In the genomic region with DNA sequence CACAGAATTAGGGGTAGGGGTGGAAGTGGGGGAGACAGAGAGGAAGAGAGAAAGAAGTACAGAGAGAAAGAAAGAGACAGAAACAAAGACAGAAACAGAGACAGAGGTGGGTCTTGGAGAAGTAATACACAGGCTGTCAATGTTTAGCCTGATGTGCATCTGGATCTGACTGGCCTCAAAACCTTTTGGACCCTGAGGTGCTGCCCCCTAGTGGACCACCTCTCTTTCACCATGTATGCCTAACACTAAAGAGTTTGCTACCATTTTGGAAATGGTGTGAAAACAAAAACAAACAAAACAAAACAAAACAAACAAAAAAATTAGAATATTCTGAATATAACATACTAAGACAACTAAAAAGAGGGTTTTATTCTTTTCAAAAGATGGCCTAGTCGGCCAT, we compare ENCODE assay signal across 11 mouse cellular contexts.
DNase-seq lines count a peak whose midpoint lies in the region; ATAC-seq and TF ChIP-seq lines count a peak whose summit lies in the region.
"Had no signal": no experiment of that assay in that cellular context is flagged by ENCODE, and none has a peak within 500 bp of the region (broad histone marks: within the 10 kb centered on the region; RNA-seq: fewer than 3 reads in every experiment).

No protein-coding gene starts in this region.

- no peaks in the 10 kb centered on the region for H3K9me3 ChIP-seq in liver, embryonic 12.5 days (replicated peaks)
- no peaks in the 10 kb centered on the region for H3K9me3 ChIP-seq in midbrain, postnatal 0 days (ENCODE audit: low read length)
- H3K9me3 ChIP-seq: liver, embryonic 13.5 days; midbrain, embryonic 12.5 days had no signal

- H3K36me3 ChIP-seq in liver, embryonic 12.5 days, result no peaks in the 10 kb centered on the region
- H3K36me3 ChIP-seq in midbrain, postnatal 0 days (ENCODE audit: insufficient read depth, low read length), result no peaks in the 10 kb centered on the region
- H3K36me3 ChIP-seq: liver, embryonic 13.5 days; midbrain, embryonic 12.5 days had no signal

- H3K9ac ChIP-seq in liver, embryonic 12.5 days, result no peak overlapping the region
- H3K9ac ChIP-seq in midbrain, postnatal 0 days (replicated peaks; ENCODE audit: low read length, poor library complexity, severe bottlenecking), result no peak overlapping the region
- H3K9ac ChIP-seq: liver, embryonic 13.5 days; midbrain, embryonic 12.5 days had no signal

- CTCF ChIA-PET in Patski (lab: Charles Lee), result no interaction called here

- DNase-seq in cerebellum, postnatal 14 days, result peak; percentile 6 to 15
- DNase-seq in cerebellum, postnatal 4 days (ENCODE audit: low spot score in 2 of 2), result no peak
- DNase-seq in liver (peak; percentile 5), Patski (ENCODE audit: low read depth, low spot score) (no peak)
- no peak for DNase-seq in midbrain, postnatal 0 days (ENCODE audit: low spot score)
- DNase-seq in gastrocnemius, postnatal 4 days (ENCODE audit: low spot score in 2 of 2), result no peak
- no peak for DNase-seq in ovary, postnatal 14 days (ENCODE audit: low spot score)
- DNase-seq: liver, embryonic 13.5 days had no signal

- POLR2A ChIA-PET in Patski (lab: Charles Lee), result no interaction called here

- WGBS in liver, embryonic 12.5 days (ENCODE audit: insufficient replicate concordance), result 46% methylated on average over 1 of the region's 1 CpGs
- WGBS in midbrain, postnatal 0 days, result 100% methylated on average over 1 of the region's 1 CpGs

- H3K4me1 ChIP-seq in liver, embryonic 12.5 days, result no peaks in the 10 kb centered on the region
- no peaks in the 10 kb centered on the region for H3K4me1 ChIP-seq in midbrain, postnatal 0 days (ENCODE audit: insufficient read depth, low read length)
- H3K4me1 ChIP-seq: liver, embryonic 13.5 days; midbrain, embryonic 12.5 days had no signal

- no peak overlapping the region for H3K4me2 ChIP-seq in liver, embryonic 12.5 days
- no peak overlapping the region for H3K4me2 ChIP-seq in midbrain, postnatal 0 days (ENCODE audit: low read depth, low read length, poor library complexity, severe bottlenecking)
- H3K4me2 ChIP-seq: liver, embryonic 13.5 days; midbrain, embryonic 12.5 days had no signal

- in situ Hi-C loops in Patski (cut with MboI; ENCODE audit: low pct_unique_long_range_greater_than_20kb), result no loop called here

- peak; percentile 43 for TF ChIP-seq CTCF in Patski (IDR thresholded peaks at IDR 0.05)
- TF ChIP-seq CTCF in midbrain, postnatal 0 days (IDR thresholded peaks at IDR 0.05), result peak; percentile 43

- no peak overlapping the region for H3K27ac ChIP-seq in liver, embryonic 12.5 days
- no peak overlapping the region for H3K27ac ChIP-seq in midbrain, postnatal 0 days (ENCODE audit: low read depth, low read length)
- H3K27ac ChIP-seq: liver, embryonic 13.5 days; midbrain, embryonic 12.5 days had no signal

- no peaks in the 10 kb centered on the region for H3K27me3 ChIP-seq in liver, embryonic 12.5 days (replicated peaks)
- peaks cover under 1% of the 10 kb centered on the region for H3K27me3 ChIP-seq in Patski
- no peaks in the 10 kb centered on the region for H3K27me3 ChIP-seq in midbrain, postnatal 0 days (ENCODE audit: insufficient read depth, low read length)
- H3K27me3 ChIP-seq: liver, embryonic 13.5 days; midbrain, embryonic 12.5 days had no signal

- no peak for ATAC-seq in liver, embryonic 12.5 days
- ATAC-seq in Patski, result no peak
- ATAC-seq in midbrain, postnatal 0 days (ENCODE audit: low FRiP score), result no peak
- ATAC-seq: forebrain, embryonic 14.5 days had no signal

- no peak overlapping the region for H3K4me3 ChIP-seq in liver, embryonic 12.5 days
- H3K4me3 ChIP-seq in midbrain, postnatal 0 days (ENCODE audit: low read depth, low read length), result no peak overlapping the region
- H3K4me3 ChIP-seq: liver, embryonic 13.5 days; midbrain, embryonic 12.5 days had no signal

Comparison
In these comparisons a context has a peak if more than half of its experiments do, and no peak if none do; other contexts are left out.
1. DNase-seq: peak in cerebellum, postnatal 14 days (2 of 2) and liver (single experiment); none in cerebellum, postnatal 4 days (0 of 2), Patski (single experiment), midbrain, postnatal 0 days (single experiment), gastrocnemius, postnatal 4 days (0 of 2) and ovary, postnatal 14 days (single experiment).